Mouse (Mus musculus): ENCODE results near the gene Nab1.

DNA sequence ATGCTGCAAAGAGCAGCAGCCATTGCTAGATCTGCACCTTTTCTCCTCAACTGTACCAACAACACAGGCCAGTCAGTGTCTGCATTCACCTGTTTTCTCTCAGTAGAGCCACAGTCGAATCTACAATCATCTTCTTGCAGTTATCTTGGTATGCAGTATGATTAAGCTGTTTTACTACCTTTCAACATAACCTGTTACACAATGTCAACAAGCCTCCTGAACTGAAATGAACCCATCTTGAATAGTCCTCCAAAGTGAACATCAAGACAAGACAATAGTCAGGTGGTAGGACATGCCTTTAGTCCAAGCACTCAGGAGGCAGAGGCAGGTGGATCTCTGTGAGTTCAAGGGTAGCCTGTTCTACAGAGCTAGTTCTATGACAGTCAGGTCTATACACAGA, 26.2 kb downstream of the Nab1 start:
- TF ChIP-seq CTCF (IDR thresholded peaks at IDR 0.05; ENCODE audit: low read depth, low read length) (no peak), POLR2A (IDR thresholded peaks at IDR 0.05; ENCODE audit: extremely low read depth, insufficient read depth, low read length) (no peak)
